Mouse (Mus musculus) G1E (cell line): ENCODE results near the gene Mamld1.

ENCODE experiments used
- CTCF ChIP-seq: IDR thresholded peaks from 2 replicates; pipeline ENCODE4 v1.5.1; 2012; ENCODE audit warnings: low read depth, low read length, inconsistent platforms, mixed read lengths
- POLR2AphosphoS5 ChIP-seq: IDR thresholded peaks from 2 replicates; pipeline ENCODE4 v1.6.1; 2012; ENCODE audit warnings: low read depth, low read length, inconsistent platforms; ENCODE audit not compliant: insufficient replicate concordance
- TAL1 ChIP-seq: conservative IDR thresholded peaks from 2 replicates; pipeline ENCODE4 v1.6.1; 2012; ENCODE audit warnings: low read depth, low read length, inconsistent platforms, mixed read lengths

GRCm38 (mm10) chrX:71087370-71088079 lies 37.5 kb downstream of the Mamld1 start:
- TF ChIP-seq CTCF (no peak), TAL1 (no peak), POLR2AphosphoS5 (no peak)
